Mouse (Mus musculus): ENCODE data around the gene Cdc42ep4.

DNA sequence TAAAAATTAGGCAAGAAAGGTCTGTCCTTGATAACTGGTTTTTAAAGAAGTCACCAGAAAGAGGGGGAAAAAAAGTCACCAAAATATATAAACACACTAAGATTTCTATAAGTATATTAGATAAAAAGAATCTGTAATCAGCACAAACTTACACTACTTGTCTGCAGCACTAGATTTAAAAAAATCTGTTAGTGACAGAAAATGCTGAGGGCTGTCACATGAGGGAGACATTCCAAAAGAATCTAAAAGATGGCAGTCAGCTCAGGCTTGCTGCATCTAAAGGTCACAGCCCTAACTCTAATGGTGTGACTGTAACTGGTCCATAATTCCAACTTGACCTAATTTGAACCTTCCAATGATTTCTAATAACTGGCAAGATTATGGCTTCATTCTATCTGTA is 69.7 kb downstream of the Cdc42ep4 start:
- TF ChIP-seq CTCF (IDR thresholded peaks at IDR 0.05; ENCODE audit: borderline replicate concordance, insufficient read depth, low read length) (no peak), POLR2A (IDR thresholded peaks at IDR 0.05; ENCODE audit: low read depth, low read length) (no peak)

All from embryonic fibroblast, embryonic 13.5 days (primary cell).